Mouse (Mus musculus) embryonic fibroblast, embryonic 13.5 days (primary cell): ENCODE measurements around the gene Kcnab1.

Source experiments
- CTCF ChIP-seq: IDR thresholded peaks from 2 replicates; pipeline ENCODE4 v1.5.1; 2011; ENCODE audit warnings: mild to moderate bottlenecking, control low read depth, low read length, moderate library complexity, borderline replicate concordance; ENCODE audit not compliant: insufficient read depth
- POLR2A ChIP-seq: IDR thresholded peaks from 2 replicates; pipeline ENCODE4 v1.6.1; 2011; ENCODE audit warnings: low read depth, mild to moderate bottlenecking, control low read depth, low read length, moderate library complexity

- TF ChIP-seq CTCF = no peak
- no peak for TF ChIP-seq POLR2A
These were observed 246.3 kb downstream of the Kcnab1 start for GRCm38 (mm10) chr3:65355479-65355878.
